Mouse (Mus musculus) kidney, embryonic 15.5 days (tissue): Measurements from ENCODE around the gene Gns. TPM values are rescaled to one million over a fixed set of nuclear protein-coding genes. Genes with fewer than 3 reads are reported as not detected.
A peak's percentile ranks its signal among the peaks of the same experiment; 100 is the strongest.

ENCODE experiments used
- ATAC-seq: fragments of 200-750 bp; cut with Nextera tagmentation; replicated peaks from 2 replicates; pipeline ENCODE4 v1.8.0; 2017; ENCODE audit warnings: moderate TSS enrichment; ENCODE audit not compliant: low FRiP score
- H3K27ac ChIP-seq: fragments of 300-500 bp; sonication (generic); 2 replicates; pipeline ENCODE4 v1.5.1; 2015; ENCODE audit warnings: mild to moderate bottlenecking, inconsistent platforms
- H3K27me3 ChIP-seq: fragments of 300-500 bp; sonication (generic); 2 replicates; pipeline ENCODE4 v1.6.1; 2015; ENCODE audit warnings: inconsistent platforms
- H3K36me3 ChIP-seq: fragments of 300-500 bp; sonication (generic); 2 replicates; pipeline ENCODE4 v1.6.1; 2015; ENCODE audit warnings: inconsistent platforms
- H3K4me1 ChIP-seq: fragments of 300-500 bp; sonication (generic); 2 replicates; pipeline ENCODE4 v1.6.1; 2015; ENCODE audit warnings: inconsistent platforms
- H3K4me2 ChIP-seq: fragments of 300-500 bp; sonication (generic); 2 replicates; pipeline ENCODE4 v1.6.1; 2015; ENCODE audit warnings: moderate library complexity, mild to moderate bottlenecking, inconsistent platforms
- H3K4me3 ChIP-seq: fragments of 300-500 bp; sonication (generic); replicated peaks from 2 replicates; pipeline ENCODE4 v1.5.1; 2015; ENCODE audit warnings: mild to moderate bottlenecking, inconsistent platforms
- H3K9ac ChIP-seq: fragments of 300-500 bp; sonication (generic); 2 replicates; pipeline ENCODE4 v1.6.1; 2015; ENCODE audit warnings: mild to moderate bottlenecking, inconsistent platforms
- H3K9me3 ChIP-seq: fragments of 300-500 bp; sonication (generic); replicated peaks from 2 replicates; pipeline ENCODE4 v1.6.1; 2016; ENCODE audit warnings: inconsistent platforms
- WGBS: fragments of 180-500 bp; shearing (Covaris S2); methylation state at CpG from one replicate; pipeline ENCODE4 v1.1.7; 2015; ENCODE audit warnings: mixed read lengths; 5-methylcytosine and 5-hydroxymethylcytosine counted together
- polyA plus RNA-seq: library from polyadenylated mRNA; unstranded; fragments of >200 nt; fragmentation: Nextera tagmentation; extraction: Ambion mirVana; gene quantifications from 2 replicates; pipeline ENCODE4 v1.2.1, GENCODE M21; 2015

The Gns gene
- polyA plus RNA-seq, 1 experiment from 2014 or later, result 46.0 TPM

- Histone ChIP-seq H3K27ac (peak overlapping the region; percentile 79), H3K36me3 (no peaks in the 10 kb centered on the region), H3K4me3 (no peak overlapping the region), H3K27me3 (no peaks in the 10 kb centered on the region), H3K9ac (no peak overlapping the region), H3K4me2 (peak overlapping the region; percentile 50), H3K4me1 (peaks cover 68% of the 10 kb centered on the region), H3K9me3 (no peaks in the 10 kb centered on the region)
- no peak; the same call in 1 of the 2 replicates for ATAC-seq
- 11% methylated on average over 8 of the region's 8 CpGs for WGBS
These were observed 71.4 kb downstream of the Gns start for GRCm38 (mm10) chr10:121436258-121436645.

DNA sequence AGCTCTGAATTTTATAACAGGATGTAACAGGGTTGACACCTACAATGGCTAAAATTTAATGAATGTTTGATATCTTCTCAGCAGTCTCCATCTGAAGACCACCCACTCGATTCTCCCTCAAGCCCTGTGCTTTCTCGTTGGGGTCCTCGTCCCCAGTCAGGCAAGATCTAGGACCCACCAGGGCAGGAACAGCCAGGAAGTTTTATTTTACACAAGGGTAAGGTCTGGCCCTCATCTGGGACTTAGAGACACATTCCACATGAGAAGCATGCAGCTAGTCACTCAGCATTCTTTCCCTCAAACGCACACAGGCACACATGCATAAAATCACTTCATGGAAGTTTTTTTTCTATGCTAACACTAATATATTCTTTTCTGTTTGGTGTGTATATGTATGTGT is 71.8 kb downstream of the Gns start:
- H3K27me3 ChIP-seq, result no peaks in the 10 kb centered on the region
- WGBS, result 30% methylated on average over 4 of the region's 4 CpGs
- H3K4me2 ChIP-seq, result no peak overlapping the region
- ATAC-seq, result no peak
- H3K9ac ChIP-seq, result no peak overlapping the region
- H3K4me1 ChIP-seq, result peaks cover 63% of the 10 kb centered on the region
- no peaks in the 10 kb centered on the region for H3K36me3 ChIP-seq
- H3K27ac ChIP-seq, result peak overlapping the region; percentile 79
- H3K4me3 ChIP-seq, result no peak overlapping the region
- no peaks in the 10 kb centered on the region for H3K9me3 ChIP-seq

GRCm38 (mm10) chr10:121438109-121438508 is 73.2 kb downstream of the Gns start:
- H3K4me1 ChIP-seq, result peaks cover 50% of the 10 kb centered on the region
- H3K4me3 ChIP-seq, result no peak overlapping the region
- H3K9ac ChIP-seq, result no peak overlapping the region
- WGBS, result 67% methylated on average over 6 of the region's 8 CpGs
- no peaks in the 10 kb centered on the region for H3K36me3 ChIP-seq
- no peak overlapping the region for H3K27ac ChIP-seq
- no peak overlapping the region for H3K4me2 ChIP-seq
- no peaks in the 10 kb centered on the region for H3K9me3 ChIP-seq
- no peak for ATAC-seq
- H3K27me3 ChIP-seq, result no peaks in the 10 kb centered on the region

DNA sequence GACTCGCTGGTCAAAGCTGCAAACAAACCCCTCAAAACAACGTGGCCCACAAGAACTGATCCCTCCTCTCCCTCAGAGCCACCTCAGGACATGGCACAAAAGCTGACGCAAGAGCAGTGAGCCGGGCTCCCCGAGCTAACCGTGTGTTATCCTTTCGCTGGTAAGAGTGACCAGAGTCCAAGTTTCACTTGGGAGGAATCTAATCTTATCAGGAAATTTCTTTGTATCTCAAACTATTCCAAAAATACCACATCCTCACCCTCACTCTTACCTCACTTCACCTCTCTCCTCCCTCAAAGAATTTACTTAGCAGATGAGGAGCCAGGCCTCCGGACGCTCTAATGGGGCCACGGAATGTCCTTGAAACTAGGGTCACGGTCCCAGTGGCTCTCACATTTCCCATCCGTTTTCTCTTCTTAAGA is 74.4 kb downstream of the Gns start:
- H3K4me3 ChIP-seq, result no peak overlapping the region

GRCm38 (mm10) chr10:121443791-121444190 is 78.9 kb downstream of the Gns start:
- WGBS, result 78% methylated on average over 9 of the region's 9 CpGs
- Histone ChIP-seq H3K27me3 (no peaks in the 10 kb centered on the region), H3K9ac (no peak overlapping the region), H3K4me1 (peaks cover 35% of the 10 kb centered on the region), H3K4me2 (no peak overlapping the region), H3K9me3 (no peaks in the 10 kb centered on the region), H3K27ac (no peak overlapping the region), H3K36me3 (no peaks in the 10 kb centered on the region), H3K4me3 (no peak overlapping the region)
- no peak for ATAC-seq

More for the DNA sequence above, 74.4 kb downstream of the Gns start:
- Histone ChIP-seq H3K9ac (no peak overlapping the region), H3K27me3 (no peaks in the 10 kb centered on the region), H3K4me1 (peaks cover 46% of the 10 kb centered on the region), H3K9me3 (no peaks in the 10 kb centered on the region), H3K4me2 (no peak overlapping the region), H3K36me3 (no peaks in the 10 kb centered on the region), H3K27ac (no peak overlapping the region)
- ATAC-seq, result no peak
- WGBS, result 79% methylated on average over 12 of the region's 12 CpGs

DNA sequence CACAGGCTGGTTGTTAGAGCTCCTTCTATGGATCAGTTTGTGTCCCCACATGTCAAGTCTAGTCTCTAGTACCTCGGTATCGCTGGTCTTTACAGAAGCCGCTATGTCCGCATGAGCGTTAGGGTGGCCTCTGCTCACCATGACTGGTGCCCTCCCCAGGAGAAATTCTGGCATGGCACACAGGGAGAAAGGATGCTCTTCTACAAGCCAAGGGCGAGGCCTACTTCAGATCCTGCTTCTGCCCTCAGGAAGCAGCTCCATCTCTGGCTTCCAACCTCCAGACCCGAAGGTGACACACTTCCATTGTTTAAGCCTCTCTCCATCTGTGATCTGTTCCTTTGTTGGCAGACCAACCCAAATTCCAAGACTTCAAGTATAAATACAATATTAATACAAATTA is 79.3 kb downstream of the Gns start:
- no peak for ATAC-seq
- WGBS, result 92% methylated on average over 7 of the region's 7 CpGs
- no peak overlapping the region for H3K4me2 ChIP-seq
- no peak overlapping the region for H3K9ac ChIP-seq
- no peaks in the 10 kb centered on the region for H3K27me3 ChIP-seq
- no peak overlapping the region for H3K27ac ChIP-seq
- no peaks in the 10 kb centered on the region for H3K9me3 ChIP-seq
- H3K4me3 ChIP-seq, result no peak overlapping the region
- peaks cover 35% of the 10 kb centered on the region for H3K4me1 ChIP-seq
- H3K36me3 ChIP-seq, result no peaks in the 10 kb centered on the region

DNA sequence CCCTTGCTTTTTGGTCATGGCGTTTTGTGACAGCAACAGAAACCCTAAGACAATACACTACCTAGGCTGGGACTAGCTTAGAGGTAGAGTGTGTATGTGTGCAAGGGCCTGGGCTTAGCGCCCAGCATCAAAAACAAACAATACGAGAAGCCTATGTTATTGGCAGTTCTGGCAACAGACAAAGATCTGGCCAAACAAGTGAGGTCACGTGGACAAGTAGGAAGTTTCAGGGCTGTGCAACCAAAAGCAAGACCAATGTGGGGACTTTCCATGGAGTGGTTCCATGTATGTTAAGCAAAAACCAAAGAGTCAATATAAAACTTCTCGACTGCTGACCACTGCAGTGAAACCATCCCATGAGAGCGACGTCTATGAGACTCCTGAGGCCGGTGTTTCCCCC is 80.9 kb downstream of the Gns start:
- Histone ChIP-seq H3K27ac (no peak overlapping the region), H3K4me1 (peaks cover 22% of the 10 kb centered on the region), H3K4me2 (no peak overlapping the region), H3K4me3 (no peak overlapping the region), H3K9ac (no peak overlapping the region), H3K27me3 (no peaks in the 10 kb centered on the region), H3K9me3 (no peaks in the 10 kb centered on the region), H3K36me3 (no peaks in the 10 kb centered on the region)
- 85% methylated on average over 8 of the region's 8 CpGs for WGBS
- no peak for ATAC-seq

Other genes with a start within 250 kb of the Gns start
- gene Tbc1d30, start 13.8 kb upstream of the Gns start, polyA plus RNA-seq, result 0.33 and 0.57 TPM in 2 replicates
- 13.8 and 14.7 TPM in 2 replicates for gene Rassf3, start 111.3 kb downstream of the Gns start, polyA plus RNA-seq
- 31.2 and 31.8 TPM in 2 replicates for gene Tbk1, start 221.7 kb downstream of the Gns start, polyA plus RNA-seq